Comparison of ENCODE assay signal across 7 mouse cellular contexts in genomic region chr1:19209776-19210175, GRCm38 (mm10). TPM values are rescaled to one million over a fixed set of nuclear protein-coding genes. Genes with fewer than 3 reads are reported as not detected.
DNase-seq lines count a peak whose midpoint lies in the region; ATAC-seq and TF ChIP-seq lines count a peak whose summit lies in the region.

No protein-coding gene starts in this region.

- no peaks in the 10 kb centered on the region for H3K36me3 ChIP-seq in E14TG2a.4 (ENCODE audit: insufficient read depth, low read length)
- H3K36me3 ChIP-seq in ES-Bruce4 (ENCODE audit: control insufficient read depth, insufficient read depth, low read length, poor library complexity, severe bottlenecking) = no peaks in the 10 kb centered on the region
- no peaks in the 10 kb centered on the region for H3K36me3 ChIP-seq in liver, embryonic 13.5 days

- peak overlapping the region; percentile 24; the same call in 1 of the 2 replicates for H3K9ac ChIP-seq in ES-Bruce4 (ENCODE audit: low read depth, poor library complexity, severe bottlenecking)
- H3K9ac ChIP-seq in liver, embryonic 13.5 days = no peak overlapping the region

- H3K4me3 ChIP-seq in E14TG2a.4 (replicated peaks; ENCODE audit: low read length) (peak overlapping the region; percentile 46), ES-Bruce4 (ENCODE audit: low read depth, low read length) (peak overlapping the region; percentile 19)
- peak overlapping the region; percentile 6; the same call in 1 of the 2 replicates for H3K4me3 ChIP-seq in liver, embryonic 13.5 days (replicated peaks)

- ATAC-seq in granulocyte monocyte progenitor cell, adult 5-6 weeks (replicated peaks; ENCODE audit: poor library complexity, severe bottlenecking) = peak; percentile 25; the same call in 1 of the 2 replicates
- no peak for ATAC-seq in liver, embryonic 13.5 days (ENCODE audit: low read depth)

- H3K4me2 ChIP-seq in liver, embryonic 13.5 days = no peak overlapping the region

- H3K9me3 ChIP-seq in E14TG2a.4 (ENCODE audit: low read length) (no peaks in the 10 kb centered on the region), ES-Bruce4 (replicated peaks; ENCODE audit: control insufficient read depth, insufficient read depth, low read length, poor library complexity, severe bottlenecking) (no peaks in the 10 kb centered on the region)
- H3K9me3 ChIP-seq in liver, embryonic 13.5 days (replicated peaks) = no peaks in the 10 kb centered on the region

- H3K27me3 ChIP-seq in E14TG2a.4 (ENCODE audit: insufficient read depth, low read length) (peaks cover 73% of the 10 kb centered on the region), ES-Bruce4 (ENCODE audit: control insufficient read depth, insufficient read depth, low read length, poor library complexity, severe bottlenecking) (peaks cover 34% of the 10 kb centered on the region)
- H3K27me3 ChIP-seq in liver, embryonic 13.5 days = peaks cover 77% of the 10 kb centered on the region

- H3K27ac ChIP-seq in ES-Bruce4 (ENCODE audit: insufficient read depth, low read length) = no peak overlapping the region
- no peak overlapping the region for H3K27ac ChIP-seq in liver, embryonic 13.5 days

- TF ChIP-seq CTCF in E14TG2a.4 (conservative IDR thresholded peaks at IDR 0.05; ENCODE audit: low read length) = no peak
- no peak for TF ChIP-seq CTCF in ES-Bruce4 (IDR thresholded peaks at IDR 0.05; ENCODE audit: low read depth, low read length)

- DNase-seq in liver, embryonic 13.5 days = no peak
- DNase-seq in frontal cortex, postnatal 10 days (ENCODE audit: low spot score in 2 of 2) = no peak
- DNase-seq in layer of hippocampus, adult 11-12 months (ENCODE audit: low spot score) = no peak
- DNase-seq in gastrocnemius, adult 8-10 months (ENCODE audit: low spot score in 2 of 2) = no peak

- peaks cover 31% of the 10 kb centered on the region for H3K4me1 ChIP-seq in E14TG2a.4 (replicated peaks; ENCODE audit: low read depth, low read length)
- H3K4me1 ChIP-seq in ES-Bruce4 (ENCODE audit: control insufficient read depth, insufficient read depth, low read length) = no peaks in the 10 kb centered on the region
- no peaks in the 10 kb centered on the region for H3K4me1 ChIP-seq in liver, embryonic 13.5 days (replicated peaks)

- no peak for TF ChIP-seq EP300 in ES-Bruce4 (IDR thresholded peaks at IDR 0.05; ENCODE audit: insufficient read depth, low read depth, low read length)

- WGBS in liver, embryonic 13.5 days (ENCODE audit: insufficient replicate concordance) = under 1% methylated on average over 31 of the region's 31 CpGs

- TF ChIP-seq POLR2A in ES-Bruce4 (IDR thresholded peaks at IDR 0.05; ENCODE audit: insufficient read depth, low read length) = no peak

RNA-seq across cellular contexts. Expression of gene Tfap2b, which starts 1.1 kb away (rescaled TPM):
- not detected in 2 replicates for polyA plus RNA-seq in ES-Bruce4 (2011; ENCODE audit: insufficient read depth, insufficient read length, low read depth, missing spikeins)
- not detected in 2 replicates for total RNA-seq in granulocyte monocyte progenitor cell, adult 5-6 weeks (2014; fragmentation: Nextera tagmentation)
- total RNA-seq in granulocyte monocyte progenitor cell, adult 5-6 weeks (2017) = not detected in 2 replicates
- 0.03 and 0.10 TPM in 2 replicates for polyA plus RNA-seq in liver, embryonic 13.5 days (2015; fragmentation: Nextera tagmentation; extraction: Ambion mirVana)
- total RNA-seq in gastrocnemius, adult 8-10 months (2022) = not detected
